Mouse (Mus musculus) heart, embryonic 15.5 days (tissue): ENCODE measurements around the gene Myo3b. TPM values are rescaled to one million over a fixed set of nuclear protein-coding genes. Genes with fewer than 3 reads are reported as not detected.

Experiments used
- ATAC-seq: fragments of 200-750 bp; cut with Nextera tagmentation; replicated peaks from 2 replicates; pipeline ENCODE4 v1.8.0; 2017; ENCODE audit warnings: low read depth, moderate TSS enrichment; ENCODE audit not compliant: insufficient number of reproducible peaks, insufficient read depth, low FRiP score
- H3K27ac ChIP-seq: fragments of 300-500 bp; sonication (generic); 2 replicates; pipeline ENCODE4 v1.5.1; 2015; ENCODE audit warnings: mild to moderate bottlenecking, inconsistent platforms
- H3K27me3 ChIP-seq: fragments of 300-500 bp; sonication (generic); 2 replicates; pipeline ENCODE4 v1.6.1; 2015; ENCODE audit warnings: inconsistent platforms
- H3K36me3 ChIP-seq: fragments of 300-500 bp; sonication (generic); 2 replicates; pipeline ENCODE4 v1.6.1; 2015; ENCODE audit warnings: mild to moderate bottlenecking, inconsistent platforms
- H3K4me1 ChIP-seq: fragments of 300-500 bp; sonication (generic); replicated peaks from 2 replicates; pipeline ENCODE4 v1.6.1; 2015; ENCODE audit warnings: inconsistent platforms
- H3K4me2 ChIP-seq: fragments of 300-500 bp; sonication (generic); 2 replicates; pipeline ENCODE4 v1.6.1; 2015; ENCODE audit warnings: inconsistent platforms, mild to moderate bottlenecking, moderate library complexity
- H3K4me3 ChIP-seq: fragments of 300-500 bp; sonication (generic); 2 replicates; pipeline ENCODE4 v1.5.1; 2015; ENCODE audit warnings: mild to moderate bottlenecking, inconsistent platforms
- H3K9ac ChIP-seq: fragments of 300-500 bp; sonication (generic); 2 replicates; pipeline ENCODE4 v1.6.1; 2015; ENCODE audit warnings: mild to moderate bottlenecking, inconsistent platforms
- H3K9me3 ChIP-seq: fragments of 300-500 bp; sonication (generic); replicated peaks from 2 replicates; pipeline ENCODE4 v1.6.1; 2016; ENCODE audit warnings: inconsistent platforms
- WGBS: fragments of 180-500 bp; shearing (Covaris S2); methylation state at CpG from one replicate; pipeline ENCODE4 v1.1.7; 2015; ENCODE audit warnings: mixed read lengths; 5-methylcytosine and 5-hydroxymethylcytosine counted together
- polyA plus RNA-seq: library from polyadenylated mRNA; unstranded; fragments of >200 nt; fragmentation: Nextera tagmentation; extraction: Ambion mirVana; gene quantifications from 2 replicates; pipeline ENCODE4 v1.2.1, GENCODE M21; 2015

The Myo3b gene
- polyA plus RNA-seq, 1 experiment from 2014 or later = 0.25 TPM

DNA sequence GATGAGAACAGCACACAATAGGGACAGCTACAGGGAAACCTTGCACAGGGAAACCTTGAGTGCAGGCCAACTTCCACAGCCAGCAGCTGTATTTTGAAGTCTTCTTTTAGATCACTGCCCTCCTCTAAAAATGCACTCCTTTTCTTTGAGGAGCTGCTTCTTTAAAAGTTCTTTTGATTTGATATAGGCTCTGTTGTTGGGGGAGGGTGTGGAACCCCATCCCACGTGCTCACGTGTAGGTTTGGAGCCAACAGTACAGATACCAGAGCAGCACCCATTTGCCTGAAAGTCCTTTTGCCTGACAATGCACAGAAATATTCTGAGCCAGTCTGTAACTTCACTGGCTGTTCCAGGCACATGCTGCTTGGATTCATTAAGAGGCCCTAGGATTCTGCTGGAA lies 7.5 kb upstream of the Myo3b start:
- H3K9ac ChIP-seq = no peak overlapping the region
- H3K9me3 ChIP-seq = 0 out of 2 replicates have a peak, but pooled peaks cover 3% of the 10 kb centered on the region
- H3K4me2 ChIP-seq = no peak overlapping the region
- 75% methylated on average over 2 of the region's 2 CpGs for WGBS
- no peak overlapping the region for H3K27ac ChIP-seq
- no peak for ATAC-seq
- no peaks in the 10 kb centered on the region for H3K36me3 ChIP-seq
- H3K4me1 ChIP-seq = no peaks in the 10 kb centered on the region
- H3K4me3 ChIP-seq = no peak overlapping the region
- no peaks in the 10 kb centered on the region for H3K27me3 ChIP-seq

- ATAC-seq = no peak
- no peaks in the 10 kb centered on the region for H3K36me3 ChIP-seq
- H3K27ac ChIP-seq = no peak overlapping the region
- H3K4me2 ChIP-seq = no peak overlapping the region
- no peak overlapping the region for H3K9ac ChIP-seq
- 0 out of 2 replicates have a peak, but pooled peaks cover 3% of the 10 kb centered on the region for H3K27me3 ChIP-seq
- no peaks in the 10 kb centered on the region for H3K4me1 ChIP-seq
- no peaks in the 10 kb centered on the region for H3K9me3 ChIP-seq
- WGBS = 80% methylated on average over 5 of the region's 5 CpGs
- no peak overlapping the region for H3K4me3 ChIP-seq
Measured at GRCm38 (mm10) chr2:70034895-70035294, 4.0 kb upstream of the Myo3b start.

- no peak for ATAC-seq
- Histone ChIP-seq H3K9me3 (no peaks in the 10 kb centered on the region), H3K9ac (no peak overlapping the region), H3K27ac (no peak overlapping the region), H3K27me3 (0 out of 2 replicates have a peak, but pooled peaks cover 3% of the 10 kb centered on the region), H3K4me3 (no peak overlapping the region), H3K4me1 (no peaks in the 10 kb centered on the region), H3K4me2 (no peak overlapping the region), H3K36me3 (no peaks in the 10 kb centered on the region)
- WGBS = 71% methylated on average over 1 of the region's 1 CpGs
Measured at GRCm38 (mm10) chr2:70035358-70035757, 3.6 kb upstream of the Myo3b start.

- Histone ChIP-seq H3K27ac (no peak overlapping the region), H3K4me3 (no peak overlapping the region), H3K27me3 (0 out of 2 replicates have a peak, but pooled peaks cover 3% of the 10 kb centered on the region), H3K9me3 (no peaks in the 10 kb centered on the region), H3K36me3 (no peaks in the 10 kb centered on the region), H3K4me1 (no peaks in the 10 kb centered on the region), H3K4me2 (no peak overlapping the region), H3K9ac (no peak overlapping the region)
- WGBS = 70% methylated on average over 8 of the region's 8 CpGs
- ATAC-seq = no peak
Measured at GRCm38 (mm10) chr2:70037221-70037620, 1.7 kb upstream of the Myo3b start.

- Histone ChIP-seq H3K36me3 (no peaks in the 10 kb centered on the region), H3K4me1 (no peaks in the 10 kb centered on the region), H3K27me3 (no peaks in the 10 kb centered on the region), H3K4me2 (no peak overlapping the region), H3K9ac (no peak overlapping the region), H3K9me3 (no peaks in the 10 kb centered on the region), H3K4me3 (no peak overlapping the region), H3K27ac (no peak overlapping the region)
- 58% methylated on average over 6 of the region's 6 CpGs for WGBS
- no peak for ATAC-seq
Measured at GRCm38 (mm10) chr2:70044466-70044865, 5.5 kb downstream of the Myo3b start.

DNA sequence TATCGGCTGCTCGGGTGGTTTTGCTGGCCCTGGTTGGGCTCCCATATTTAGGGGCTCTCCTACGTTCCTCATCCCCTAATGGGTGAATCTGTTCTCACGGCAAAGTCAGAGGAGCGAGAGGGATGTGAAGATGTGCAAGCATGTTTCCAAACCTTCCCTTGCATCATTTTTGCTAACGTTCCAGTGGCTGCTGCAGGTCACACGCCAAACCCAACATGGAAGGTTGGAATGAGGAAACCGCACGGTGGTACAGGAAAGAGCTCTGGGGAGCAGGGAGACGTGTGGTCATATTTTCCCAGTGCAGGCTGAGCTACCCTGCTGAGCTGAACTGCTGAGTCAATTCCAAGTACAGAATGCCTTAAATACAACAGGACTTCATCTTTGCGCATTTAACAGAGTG lies 8.9 kb downstream of the Myo3b start:
- H3K4me1 ChIP-seq = no peaks in the 10 kb centered on the region
- no peak for ATAC-seq
- 78% methylated on average over 11 of the region's 11 CpGs for WGBS
- no peak overlapping the region for H3K9ac ChIP-seq
- H3K9me3 ChIP-seq = no peaks in the 10 kb centered on the region
- no peaks in the 10 kb centered on the region for H3K27me3 ChIP-seq
- no peak overlapping the region for H3K27ac ChIP-seq
- no peak overlapping the region for H3K4me3 ChIP-seq
- H3K4me2 ChIP-seq = no peak overlapping the region
- no peaks in the 10 kb centered on the region for H3K36me3 ChIP-seq

DNA sequence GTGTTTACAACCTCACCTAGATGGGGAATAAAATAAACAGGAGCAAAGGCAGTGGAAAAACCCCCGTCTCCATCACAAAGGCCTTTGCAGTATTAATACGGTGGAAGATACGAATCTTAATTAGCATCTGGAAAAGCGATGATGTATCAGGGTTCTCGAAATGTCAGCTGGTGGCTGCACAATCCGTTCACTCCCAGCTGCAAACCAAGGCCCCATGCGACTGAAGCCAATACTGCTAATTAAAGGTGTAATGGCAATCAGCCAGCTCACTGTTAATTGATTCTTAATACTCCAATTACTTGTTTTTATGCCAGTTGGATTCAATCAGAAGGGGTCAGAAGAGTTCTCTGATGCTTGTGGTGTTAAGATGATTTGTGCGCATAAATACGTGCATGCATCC lies 14.9 kb downstream of the Myo3b start:
- WGBS = 92% methylated on average over 9 of the region's 9 CpGs
- no peak overlapping the region for H3K4me3 ChIP-seq
- H3K9me3 ChIP-seq = no peaks in the 10 kb centered on the region
- no peaks in the 10 kb centered on the region for H3K36me3 ChIP-seq
- ATAC-seq = no peak
- no peak overlapping the region for H3K27ac ChIP-seq
- no peaks in the 10 kb centered on the region for H3K27me3 ChIP-seq
- no peak overlapping the region for H3K4me2 ChIP-seq
- H3K4me1 ChIP-seq = no peaks in the 10 kb centered on the region
- H3K9ac ChIP-seq = no peak overlapping the region

DNA sequence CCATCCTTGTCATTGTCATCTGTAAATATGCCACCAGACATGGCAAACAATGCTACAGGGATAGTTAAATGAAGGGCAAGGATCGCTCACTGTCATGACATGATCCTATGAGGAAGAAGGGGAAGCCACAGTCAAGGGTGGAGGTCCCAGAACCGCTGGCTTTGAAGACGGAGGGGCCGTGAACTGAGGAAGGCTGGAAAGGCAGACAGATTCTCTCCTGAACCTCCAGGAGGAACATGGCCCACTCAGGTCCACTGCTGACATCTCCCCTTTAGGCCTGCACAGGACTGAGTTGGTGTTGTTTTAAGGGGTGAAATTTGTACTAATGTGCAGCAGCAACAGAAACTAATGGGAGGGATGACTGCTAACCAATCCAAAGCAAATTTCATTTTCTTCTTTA lies 19.3 kb downstream of the Myo3b start:
- WGBS = 91% methylated on average over 4 of the region's 4 CpGs
- H3K27me3 ChIP-seq = no peaks in the 10 kb centered on the region
- no peak for ATAC-seq

GRCm38 (mm10) chr2:70060359-70061345 lies 21.7 kb downstream of the Myo3b start:
- Histone ChIP-seq H3K4me2 (no peak overlapping the region), H3K9ac (no peak overlapping the region), H3K36me3 (no peaks in the 10 kb centered on the region), H3K4me3 (no peak overlapping the region), H3K27ac (no peak overlapping the region), H3K9me3 (no peaks in the 10 kb centered on the region), H3K4me1 (no peaks in the 10 kb centered on the region), H3K27me3 (no peaks in the 10 kb centered on the region)
- no peak for ATAC-seq
- WGBS = 50% methylated on average over 11 of the region's 11 CpGs

More for the DNA sequence above, 19.3 kb downstream of the Myo3b start:
- Histone ChIP-seq H3K9ac (no peak overlapping the region), H3K4me3 (no peak overlapping the region), H3K27ac (no peak overlapping the region), H3K9me3 (no peaks in the 10 kb centered on the region), H3K4me1 (no peaks in the 10 kb centered on the region), H3K36me3 (no peaks in the 10 kb centered on the region), H3K4me2 (no peak overlapping the region)

DNA sequence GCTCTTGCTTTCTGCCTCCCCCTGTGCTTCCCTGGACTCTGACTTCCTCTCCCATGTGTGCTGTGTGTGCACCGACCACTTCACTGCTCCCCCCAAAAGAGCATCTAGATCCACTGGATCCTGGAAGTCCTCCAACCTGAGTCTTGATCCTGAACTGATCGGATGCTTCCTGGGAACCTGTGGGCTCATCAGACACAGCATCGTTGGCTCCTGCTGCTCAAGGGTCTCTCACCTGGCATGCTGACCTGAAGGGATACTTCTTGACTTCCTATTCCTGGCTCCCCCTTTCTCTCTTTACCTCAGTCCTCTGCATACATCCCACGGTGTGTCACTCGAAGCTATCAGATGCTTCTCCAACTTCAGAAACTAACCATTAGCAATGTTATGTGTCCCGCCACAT lies 26.2 kb downstream of the Myo3b start:
- Histone ChIP-seq H3K4me1 (peaks cover 4% of the 10 kb centered on the region; the same call in 1 of the 2 replicates), H3K9ac (no peak overlapping the region), H3K9me3 (no peaks in the 10 kb centered on the region), H3K27ac (no peak overlapping the region), H3K27me3 (no peaks in the 10 kb centered on the region), H3K4me3 (no peak overlapping the region), H3K36me3 (no peaks in the 10 kb centered on the region), H3K4me2 (no peak overlapping the region)
- no peak for ATAC-seq
- 76% methylated on average over 6 of the region's 6 CpGs for WGBS

DNA sequence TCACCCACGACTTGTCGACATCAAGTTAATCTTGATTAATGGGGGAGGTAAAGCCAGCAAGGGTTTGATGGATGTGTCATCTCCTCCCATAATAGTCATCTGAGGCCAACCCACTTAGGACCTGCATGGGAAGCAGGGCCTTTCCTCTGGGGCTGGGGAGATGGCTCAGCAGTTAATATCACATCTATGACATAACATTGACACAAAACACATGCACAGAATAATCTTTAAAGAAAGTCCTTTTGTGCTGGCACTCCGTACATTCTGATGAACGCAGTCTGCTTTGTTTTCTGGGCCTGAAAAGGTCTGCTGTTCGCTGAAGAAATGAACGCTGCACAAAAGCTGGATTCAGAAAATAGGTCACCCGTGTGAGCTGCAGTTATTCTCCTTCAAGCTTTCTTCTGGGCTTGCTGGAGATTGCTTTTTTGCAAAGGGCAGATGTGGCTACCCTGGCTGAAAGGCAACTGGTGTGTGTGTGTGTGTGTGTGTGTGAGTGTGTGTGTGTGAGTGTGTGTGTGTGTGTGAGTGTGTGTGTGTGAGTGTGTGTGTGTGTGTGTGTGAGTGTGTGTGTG lies 26.9 kb downstream of the Myo3b start:
- Histone ChIP-seq H3K27ac (no peak overlapping the region), H3K4me2 (no peak overlapping the region), H3K36me3 (no peaks in the 10 kb centered on the region), H3K9ac (no peak overlapping the region), H3K27me3 (no peaks in the 10 kb centered on the region), H3K4me3 (no peak overlapping the region), H3K9me3 (no peaks in the 10 kb centered on the region), H3K4me1 (peaks cover 4% of the 10 kb centered on the region; the same call in 1 of the 2 replicates)
- 58% methylated on average over 7 of the region's 7 CpGs for WGBS
- no peak for ATAC-seq
